Mouse (Mus musculus): Measurements from ENCODE around the gene N4bp2l2. TPM values are rescaled to one million over a fixed set of nuclear protein-coding genes. Genes with fewer than 3 reads are reported as not detected.

N4bp2l2 gene
- total and polyA plus RNA-seq, 3 experiments = 53.1 to 84.4 (median 80.0) TPM

DNA sequence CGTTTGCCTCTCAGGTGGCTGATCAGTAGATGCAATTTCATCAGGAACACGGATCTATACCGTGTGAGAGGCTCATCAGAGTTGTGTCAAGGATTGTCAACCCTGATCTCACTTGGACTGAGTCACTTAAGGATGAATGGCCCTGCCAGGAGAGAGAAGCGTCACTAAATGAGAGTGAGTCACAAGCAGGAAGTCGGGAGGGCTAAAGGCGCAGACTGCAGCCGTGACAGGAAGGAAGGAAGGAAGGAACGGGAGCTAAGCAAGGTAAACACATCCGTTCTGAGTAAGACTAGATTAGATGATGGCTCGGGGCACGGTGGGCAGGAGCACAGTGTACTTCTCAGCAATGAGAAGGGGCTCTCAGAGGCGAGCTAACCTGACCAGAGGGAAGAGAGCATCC is 54.3 kb downstream of the N4bp2l2 start:
- in situ Hi-C loops (cut with MboI; ENCODE audit: low pct_ligation_motif_present, low pct_unique_long_range_greater_than_20kb, low sequenced_read_pairs) (no loop called here), dilution Hi-C loops (cut with MboI; ENCODE audit: extremely low pct_ligation_motif_present, extremely low pct_unique_long_range_greater_than_20kb, low sequenced_read_pairs) (no loop called here)
- Histone ChIP-seq H3K27me3 (replicated peaks) (no peaks in the 10 kb centered on the region), H3K9ac (ENCODE audit: insufficient read depth, low read depth) (no peak overlapping the region), H3K27ac (ENCODE audit: insufficient read depth, low read depth) (no peak overlapping the region), H3K4me2 (ENCODE audit: insufficient read depth, low read depth, poor library complexity, severe bottlenecking) (no peak overlapping the region), H3K36me3 (replicated peaks in 1 of 2; ENCODE audit: control insufficient read depth in 1 of 2, insufficient read depth in 1 of 2, low read length in 1 of 2) (peaks cover 7 to 17% of the 10 kb centered on the region in 2 experiments), H3K4me3 (replicated peaks in 1 of 3; ENCODE audit: low read depth in 2 of 3, low read length in 2 of 3, poor library complexity in 1 of 3) (no peak overlapping the region), H3K79me2 (replicated peaks; ENCODE audit: control insufficient read depth, extremely low read depth, insufficient read depth, poor library complexity, severe bottlenecking) (no peaks in the 10 kb centered on the region), H3K9me3 (replicated peaks; ENCODE audit: low read length) (no peaks in the 10 kb centered on the region), H3K4me1 (ENCODE audit: control insufficient read depth in 1 of 2, insufficient read depth in 2 of 2) (peaks cover 10 to 41% of the 10 kb centered on the region in 2 experiments)
- TF ChIP-seq UBTF (IDR thresholded peaks at IDR 0.05; ENCODE audit: low read depth, low read length) (no peak), NELFE (IDR thresholded peaks at IDR 0.05; ENCODE audit: low read depth, low read length) (no peak), CHD1 (IDR thresholded peaks at IDR 0.05; ENCODE audit: low read depth, low read length) (no peak), EP300 (IDR thresholded peaks at IDR 0.05; ENCODE audit: low read length) (no peak), PAX5 (IDR thresholded peaks at IDR 0.05; ENCODE audit: low read length) (no peak), ZC3H11A (IDR thresholded peaks at IDR 0.05; ENCODE audit: low read depth, low read length) (no peak), ZNF384 (IDR thresholded peaks at IDR 0.05; ENCODE audit: low read depth, low read length) (no peak), SIN3A (IDR thresholded peaks at IDR 0.05; ENCODE audit: low read length) (no peak), USF1 (IDR thresholded peaks at IDR 0.05; ENCODE audit: low read depth, low read length) (no peak), ELF1 (IDR thresholded peaks at IDR 0.05; ENCODE audit: low read depth, low read length) (no peak), JUND (conservative IDR thresholded peaks at IDR 0.05; ENCODE audit: low read depth, low read length) (no peak), CHD2 (IDR thresholded peaks at IDR 0.05; ENCODE audit: low read length) (no peak), ZKSCAN1 (IDR thresholded peaks at IDR 0.05; ENCODE audit: borderline replicate concordance, low read depth, low read length) (no peak), GABPA (IDR thresholded peaks at IDR 0.05; ENCODE audit: insufficient replicate concordance, low read depth, low read length) (no peak)
- DNase-seq (ENCODE audit: extremely low read depth) = no peak

DNA sequence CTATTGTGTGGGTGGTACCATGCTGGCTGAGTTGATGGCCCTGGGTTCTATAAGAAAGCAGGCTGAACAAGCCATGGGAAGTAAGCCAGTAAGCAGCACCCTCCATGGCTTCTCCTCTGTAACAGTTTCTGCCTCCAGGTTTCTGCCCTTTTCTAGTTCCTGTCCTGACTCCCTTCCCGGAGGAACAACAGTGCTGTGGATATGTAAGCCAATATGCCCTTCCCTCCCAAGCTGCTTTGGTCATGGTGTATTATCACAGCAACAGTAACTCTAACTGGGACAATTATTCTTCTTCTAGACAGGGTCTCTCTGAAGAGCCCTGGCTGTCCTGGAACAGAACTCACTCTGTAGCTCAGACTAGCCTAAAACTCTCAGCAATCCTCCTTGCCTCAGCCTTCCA is 54.8 kb downstream of the N4bp2l2 start:
- DNase-seq (ENCODE audit: extremely low read depth) = no peak
- H3K9me3 ChIP-seq (replicated peaks; ENCODE audit: low read length) = no peaks in the 10 kb centered on the region
- H3K27ac ChIP-seq (ENCODE audit: insufficient read depth, low read depth) = no peak overlapping the region
- H3K36me3 ChIP-seq (replicated peaks in 1 of 2; ENCODE audit: control insufficient read depth in 1 of 2, insufficient read depth in 1 of 2, low read length in 1 of 2) = peaks cover 7 to 17% of the 10 kb centered on the region in 2 experiments
- H3K79me2 ChIP-seq (replicated peaks; ENCODE audit: control insufficient read depth, extremely low read depth, insufficient read depth, poor library complexity, severe bottlenecking) = no peaks in the 10 kb centered on the region
- no peaks in the 10 kb centered on the region for H3K27me3 ChIP-seq (replicated peaks)
- H3K4me1 ChIP-seq (ENCODE audit: control insufficient read depth in 1 of 2, insufficient read depth in 2 of 2) = peaks cover 10 to 37% of the 10 kb centered on the region in 2 experiments
- TF ChIP-seq CHD1 (IDR thresholded peaks at IDR 0.05; ENCODE audit: low read depth, low read length) = no peak
- no peak for TF ChIP-seq UBTF (IDR thresholded peaks at IDR 0.05; ENCODE audit: low read depth, low read length)
- no peak for TF ChIP-seq RCOR1 (conservative IDR thresholded peaks at IDR 0.05; ENCODE audit: low read depth, low read length)
- no peak overlapping the region for H3K4me2 ChIP-seq (ENCODE audit: insufficient read depth, low read depth, poor library complexity, severe bottlenecking)
- no peak overlapping the region for H3K9ac ChIP-seq (ENCODE audit: insufficient read depth, low read depth)
- dilution Hi-C loops (cut with MboI; ENCODE audit: extremely low pct_ligation_motif_present, extremely low pct_unique_long_range_greater_than_20kb, low sequenced_read_pairs) (no loop called here), in situ Hi-C loops (cut with MboI; ENCODE audit: low pct_ligation_motif_present, low pct_unique_long_range_greater_than_20kb, low sequenced_read_pairs) (no loop called here)
- H3K4me3 ChIP-seq (replicated peaks in 1 of 3; ENCODE audit: low read depth in 2 of 3, low read length in 2 of 3, poor library complexity in 1 of 3) = no peak overlapping the region
